Mouse (Mus musculus): ENCODE data around the gene Gpsm3.
"Not testable (repeated sequence)": the region's sequence is repeated elsewhere in the genome, so short reads cannot be mapped to it uniquely, and the experiment has no call there.

Gene Gpsm3

DNA sequence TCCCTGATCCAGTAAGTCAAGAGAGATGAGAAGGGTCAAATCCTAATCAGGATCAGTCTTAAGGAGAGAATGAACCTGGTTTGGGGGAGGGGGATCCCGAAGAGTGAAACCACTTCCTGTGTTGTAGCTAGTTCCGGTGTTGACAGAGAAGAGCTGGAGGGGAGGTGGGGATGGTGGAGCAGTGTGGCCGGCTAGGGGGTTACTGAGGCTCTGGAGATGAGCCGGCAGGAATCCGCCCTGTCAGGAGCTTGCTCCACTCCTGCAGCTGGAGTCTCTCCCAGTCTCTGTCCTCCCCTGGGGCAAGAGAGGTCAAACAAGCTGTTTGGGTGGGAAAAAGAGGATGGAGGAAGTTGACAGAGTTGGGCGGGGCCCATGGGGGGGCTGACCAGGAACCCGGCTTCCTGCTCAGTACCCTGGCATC lies at the start of gene Gpsm3:
Gene Gpsm3 (plus strand): TSS at position 126 of the 421 bp plus-strand sequence.
- DNase-seq (ENCODE audit: low spot score), result peak; percentile 41

DNA sequence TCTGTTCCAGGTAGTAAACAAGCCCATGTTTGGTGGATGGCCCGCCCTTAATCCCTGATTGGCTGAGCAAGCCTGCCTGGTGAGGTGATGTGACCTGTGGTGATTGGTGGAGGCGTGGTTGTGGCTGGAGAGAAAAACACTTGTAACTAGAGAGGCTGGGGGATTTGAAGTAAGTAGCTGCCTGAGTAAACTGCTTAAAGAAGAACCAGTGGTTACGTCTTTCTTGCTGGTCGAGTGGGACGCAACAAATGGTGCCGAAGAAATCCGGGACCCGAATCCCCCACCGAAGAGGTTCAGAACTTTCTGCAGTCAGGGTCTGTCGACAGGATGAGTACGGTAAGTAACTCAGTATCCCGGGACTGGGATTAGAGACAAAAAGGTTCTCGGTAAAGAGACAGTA lies 46.0 kb upstream of the Gpsm3 start:
- not testable (repeated sequence) for DNase-seq (ENCODE audit: low spot score)

GRCm38 (mm10) chr17:34546797-34547196 lies 42.8 kb upstream of the Gpsm3 start:
- no peak for DNase-seq (ENCODE audit: low spot score)

DNA sequence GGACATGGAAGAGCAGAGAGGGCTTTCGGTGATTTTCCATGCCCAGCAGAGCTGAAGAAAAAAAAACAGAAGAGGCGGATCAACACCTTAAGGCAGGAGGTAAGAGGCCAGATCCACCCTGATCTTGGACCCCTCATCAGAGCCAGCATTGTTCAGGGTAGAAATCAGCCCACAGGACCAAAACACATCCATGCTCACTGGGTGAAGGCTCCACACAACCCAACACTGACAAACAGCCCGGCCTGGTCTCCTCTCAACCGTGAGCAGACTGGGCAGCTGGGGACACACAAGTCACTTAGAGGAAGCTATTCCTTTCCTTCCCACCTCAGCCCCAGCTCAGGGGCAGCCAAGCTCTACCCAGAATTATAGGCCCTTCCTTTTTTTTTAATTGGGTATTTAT lies 42.0 kb upstream of the Gpsm3 start:
- DNase-seq (ENCODE audit: low spot score), result no peak

DNA sequence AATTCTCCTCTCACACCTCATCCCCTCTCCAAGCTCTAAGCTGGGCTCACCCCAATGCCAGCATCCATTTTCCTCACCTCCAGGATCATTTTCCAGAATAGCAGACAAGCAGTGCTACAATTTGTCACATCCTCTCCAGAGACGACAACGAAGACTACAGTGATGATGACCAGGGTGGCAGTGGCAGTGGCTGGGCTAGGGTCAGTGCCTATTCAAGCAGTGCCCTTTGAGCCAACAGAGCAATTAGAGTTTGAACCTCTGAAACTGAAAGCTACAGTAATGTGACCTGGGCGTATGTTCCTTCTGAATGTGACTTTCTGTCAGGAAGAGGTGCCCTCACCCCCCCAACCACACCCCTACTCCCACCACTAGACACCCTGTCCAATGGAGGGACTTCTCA lies 40.5 kb upstream of the Gpsm3 start:
- DNase-seq (ENCODE audit: low spot score), result no peak

DNA sequence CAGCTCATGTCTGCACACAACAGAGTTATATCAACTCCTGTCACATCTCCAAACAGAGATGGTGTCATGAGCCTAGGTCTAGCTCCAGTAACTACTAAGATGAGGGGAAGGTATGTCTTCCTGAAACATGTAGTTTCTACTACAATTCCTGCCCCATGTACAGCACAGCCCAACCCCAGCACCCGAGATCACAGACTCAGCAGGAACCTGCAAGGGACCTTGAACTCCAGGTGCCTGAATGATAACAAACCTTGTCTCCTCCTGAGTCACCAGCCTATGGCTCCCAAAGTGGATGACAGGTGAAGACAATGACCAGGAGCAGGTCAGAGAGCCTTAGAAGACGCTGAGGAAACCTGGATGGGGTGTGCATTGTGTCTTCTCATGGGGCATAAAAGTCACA lies 39.8 kb upstream of the Gpsm3 start:
- no peak for DNase-seq (ENCODE audit: low spot score)

- DNase-seq (ENCODE audit: low spot score), result peak; percentile 67
Observed at GRCm38 (mm10) chr17:34555483-34555882, 34.1 kb upstream of the Gpsm3 start.

DNA sequence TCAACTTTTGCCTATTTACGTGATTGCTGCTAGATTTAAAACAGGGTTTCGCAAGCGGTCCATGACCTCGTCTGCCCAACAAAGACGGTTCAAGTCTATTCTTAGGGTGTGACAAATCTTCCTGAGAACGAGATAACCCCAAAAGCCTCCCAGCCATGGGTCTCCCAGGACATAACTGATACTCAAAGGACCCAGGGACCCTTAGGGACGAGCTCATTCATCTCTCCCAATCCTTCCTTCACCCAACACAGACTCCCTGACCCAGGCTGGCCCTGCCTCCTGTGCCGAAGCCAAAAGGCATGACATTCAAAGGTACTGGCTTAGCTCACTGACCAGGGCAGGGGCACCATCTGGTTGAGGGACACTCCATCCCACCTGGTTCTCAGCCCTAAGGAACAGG lies 33.2 kb upstream of the Gpsm3 start:
- DNase-seq (ENCODE audit: low spot score), result no peak

DNA sequence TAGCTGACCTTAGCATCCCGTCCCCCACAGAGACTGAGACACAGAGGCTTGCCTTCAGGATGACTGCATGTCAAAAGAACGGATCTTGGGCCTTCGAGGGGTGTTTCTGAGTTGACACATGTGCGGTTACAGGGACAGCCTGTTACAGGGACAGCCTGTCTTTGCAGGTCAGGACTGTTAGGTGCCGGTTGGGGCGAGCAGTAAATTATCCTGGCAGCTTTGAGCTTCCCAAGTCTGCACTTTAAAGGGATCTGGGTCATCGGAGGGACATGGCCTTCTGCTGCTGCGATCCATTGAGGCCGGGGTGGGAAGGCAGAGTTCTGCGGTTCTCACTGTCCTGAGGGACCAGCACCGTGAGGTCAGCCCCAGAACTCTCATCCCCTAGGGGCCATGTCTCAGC lies 32.2 kb upstream of the Gpsm3 start:
- DNase-seq (ENCODE audit: low spot score), result no peak

DNA sequence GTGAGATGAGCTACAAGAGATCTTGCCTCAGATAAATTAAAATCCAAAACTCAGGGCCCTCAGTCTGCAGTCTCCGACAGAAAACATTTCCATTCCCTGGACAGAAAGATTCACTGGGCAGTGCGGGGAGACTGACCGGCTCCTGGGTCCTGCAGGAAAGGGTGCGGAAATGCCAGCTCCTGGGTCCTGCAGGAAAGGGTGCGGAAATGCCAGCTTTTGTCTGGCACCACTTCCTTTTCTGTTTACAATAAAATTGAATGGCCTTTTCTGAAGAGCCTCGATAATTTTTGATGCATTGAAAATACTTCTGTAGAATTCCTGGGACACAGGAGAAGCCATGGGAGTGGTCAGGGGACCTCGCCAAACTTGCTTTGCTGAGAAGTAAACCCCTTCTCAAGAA lies 30.5 kb upstream of the Gpsm3 start:
- no peak for DNase-seq (ENCODE audit: low spot score)

- no peak for DNase-seq (ENCODE audit: low spot score)
Observed at GRCm38 (mm10) chr17:34559895-34560294, 29.7 kb upstream of the Gpsm3 start.

GRCm38 (mm10) chr17:34560438-34560837 lies 29.2 kb upstream of the Gpsm3 start:
- DNase-seq (ENCODE audit: low spot score), result no peak

DNA sequence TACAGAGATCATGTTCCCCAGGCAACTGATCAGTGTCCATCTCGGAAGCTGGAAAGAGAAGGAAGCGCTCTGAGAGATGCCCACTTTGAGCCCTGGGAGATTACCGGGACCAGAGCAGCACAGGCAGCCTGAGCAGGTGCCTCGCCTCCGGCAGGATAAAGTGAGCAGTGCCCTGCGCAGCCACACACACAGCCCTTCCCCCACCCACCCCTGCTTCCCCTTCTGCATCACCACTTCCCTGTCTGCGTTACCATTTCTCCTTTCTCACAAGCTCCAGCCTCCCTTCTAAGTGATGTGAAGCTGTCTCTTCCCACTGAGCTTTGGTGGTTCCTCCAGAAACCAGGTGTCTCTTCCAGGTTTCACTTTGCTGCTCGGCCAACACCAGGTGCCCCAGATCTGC lies 28.4 kb upstream of the Gpsm3 start:
- no peak for DNase-seq (ENCODE audit: low spot score)

DNA sequence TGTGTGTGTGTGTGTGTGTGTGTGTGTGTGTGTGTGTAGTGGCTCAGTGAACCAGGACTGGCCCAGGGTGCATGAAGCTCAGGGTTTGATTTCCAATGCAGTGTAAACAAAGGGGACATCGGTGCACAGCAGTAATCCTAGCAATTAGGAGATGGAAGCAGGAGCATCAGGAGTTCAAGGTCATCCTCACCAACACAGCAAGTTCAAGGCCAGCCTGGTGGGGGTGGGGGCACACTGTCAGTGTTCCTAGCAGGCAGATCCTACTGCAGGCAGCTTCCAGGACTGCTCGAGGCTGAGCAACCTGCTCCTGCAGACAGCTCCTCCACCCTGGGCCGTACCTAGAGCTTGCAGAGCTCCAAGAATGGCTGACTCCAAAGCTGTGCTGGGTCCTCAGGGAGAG lies 27.0 kb upstream of the Gpsm3 start:
- DNase-seq (ENCODE audit: low spot score), result no peak

DNA sequence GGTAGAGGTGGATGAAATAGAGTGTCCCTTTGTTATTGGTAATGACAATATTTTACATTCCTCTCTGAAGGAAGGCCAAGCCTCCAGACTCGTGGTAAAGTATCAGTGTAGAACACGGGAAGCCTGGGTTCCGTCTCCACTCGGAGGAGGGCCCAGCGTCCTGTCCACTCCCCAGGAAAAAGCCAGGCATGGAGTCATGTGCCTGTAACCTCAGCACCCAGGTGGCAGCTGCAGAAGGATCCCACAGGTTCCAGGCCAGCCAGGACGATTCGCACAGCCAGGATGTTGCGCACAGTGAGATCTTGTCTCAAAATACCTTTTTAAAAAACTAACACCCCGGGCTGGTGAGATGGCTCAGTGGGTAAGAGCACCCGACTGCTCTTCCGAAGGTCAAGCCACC lies 26.3 kb upstream of the Gpsm3 start:
- no peak for DNase-seq (ENCODE audit: low spot score)

DNA sequence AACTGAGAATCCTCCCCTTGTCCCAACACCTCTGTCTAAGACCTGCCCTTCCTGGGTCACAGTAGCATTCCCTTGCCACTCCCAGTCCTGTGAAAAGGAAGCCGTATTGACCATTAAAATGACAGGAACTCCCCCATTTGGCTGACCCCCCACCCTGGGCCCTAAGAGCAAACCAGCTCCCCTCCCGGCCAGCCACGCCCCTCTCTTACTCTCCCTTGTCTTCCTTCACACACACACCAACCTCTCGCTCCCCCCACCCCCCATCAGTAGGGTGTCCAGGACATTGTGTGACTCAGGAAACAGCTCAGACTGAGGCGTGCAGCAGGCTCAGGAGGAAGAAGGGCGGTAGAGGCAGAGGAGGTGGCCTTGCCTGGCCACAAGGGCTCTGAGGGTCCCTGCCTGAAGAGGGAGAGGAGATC lies 25.6 kb upstream of the Gpsm3 start, which contains the start of gene Notch4:
Gene Notch4 (plus strand): TSS at position 266 of the 419 bp plus-strand sequence.
- no peak for DNase-seq (ENCODE audit: low spot score)

GRCm38 (mm10) chr17:34564796-34565195 lies 24.8 kb upstream of the Gpsm3 start:
- no peak for DNase-seq (ENCODE audit: low spot score)

- DNase-seq (ENCODE audit: low spot score), result no peak
Observed at GRCm38 (mm10) chr17:34567311-34567710, 22.3 kb upstream of the Gpsm3 start.

- no peak for DNase-seq (ENCODE audit: low spot score)
Observed at GRCm38 (mm10) chr17:34568421-34568820, 21.2 kb upstream of the Gpsm3 start.

- DNase-seq (ENCODE audit: low spot score), result no peak
Observed at GRCm38 (mm10) chr17:34569919-34570318, 19.7 kb upstream of the Gpsm3 start.

DNA sequence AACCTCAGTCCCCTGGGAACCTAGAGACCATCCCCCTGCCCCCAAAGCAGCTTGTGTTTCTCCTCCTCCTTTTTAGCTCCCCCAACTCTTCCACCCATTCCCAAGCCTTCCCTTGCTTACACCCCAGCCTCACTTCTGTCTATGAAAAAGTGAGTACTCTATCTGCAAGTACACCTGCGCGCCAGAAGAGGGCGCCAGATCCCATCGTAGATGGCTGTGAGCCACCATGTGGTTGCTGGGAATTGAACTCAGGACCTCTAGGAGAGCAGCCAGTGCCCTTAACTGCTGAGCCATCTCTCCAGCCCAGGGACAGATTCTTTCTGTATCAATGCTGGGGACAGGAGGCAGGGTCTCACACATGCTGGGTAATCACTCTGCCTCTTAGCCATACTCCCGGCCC lies 17.7 kb upstream of the Gpsm3 start:
- no peak for DNase-seq (ENCODE audit: low spot score)

DNA sequence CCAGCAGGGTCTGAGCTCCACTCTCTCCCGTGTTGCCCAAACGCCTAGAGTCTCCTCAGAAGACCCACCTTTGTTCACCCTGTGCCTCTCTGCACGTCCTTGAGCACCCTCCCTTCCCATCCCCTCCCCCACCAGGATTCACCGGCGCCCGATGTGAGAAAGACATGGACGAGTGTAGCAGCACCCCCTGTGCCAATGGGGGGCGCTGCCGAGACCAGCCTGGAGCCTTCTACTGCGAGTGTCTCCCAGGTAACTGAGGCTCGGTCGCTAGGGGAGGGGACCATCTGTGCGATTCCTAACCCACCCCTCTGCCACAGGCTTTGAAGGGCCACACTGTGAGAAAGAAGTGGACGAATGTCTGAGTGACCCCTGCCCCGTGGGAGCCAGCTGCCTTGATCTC lies 17.2 kb upstream of the Gpsm3 start:
- DNase-seq (ENCODE audit: low spot score), result no peak

DNA sequence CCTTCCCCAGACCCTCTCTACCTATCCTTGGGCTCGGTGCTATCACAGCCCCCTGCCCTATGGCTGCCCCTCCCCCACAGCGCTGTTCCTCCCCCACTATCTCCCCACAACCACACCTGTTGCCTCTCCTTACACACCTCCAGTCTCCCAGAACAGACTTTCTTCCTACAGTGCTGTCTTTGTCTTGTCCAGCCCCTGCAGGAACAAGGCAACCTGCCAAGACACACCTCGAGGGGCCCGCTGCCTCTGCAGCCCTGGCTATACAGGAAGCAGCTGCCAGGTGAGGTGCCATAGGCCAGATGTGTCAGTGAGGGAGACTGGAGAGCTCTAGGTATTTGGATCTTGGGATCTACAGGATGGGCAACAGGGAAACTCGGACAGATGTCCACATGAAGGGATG lies 13.0 kb upstream of the Gpsm3 start:
- DNase-seq (ENCODE audit: low spot score), result no peak

DNA sequence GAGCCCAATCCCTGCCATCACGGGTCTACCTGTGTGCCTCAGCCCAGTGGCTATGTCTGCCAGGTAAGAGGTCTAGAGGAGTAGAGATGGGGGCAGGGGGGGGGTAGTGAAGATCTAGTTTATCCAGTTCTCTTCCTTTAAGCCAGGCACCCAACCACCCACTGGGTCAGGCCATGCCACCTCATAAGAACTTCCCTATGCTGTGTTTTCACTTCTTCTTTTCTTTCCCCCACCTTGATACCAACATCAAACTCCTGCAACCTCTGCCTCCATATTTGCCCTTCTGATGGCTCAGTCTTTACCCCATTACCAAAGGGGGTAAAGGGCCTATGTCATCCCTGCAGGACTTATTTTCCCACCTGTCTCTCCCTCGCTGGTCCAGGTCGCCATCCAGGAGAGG lies 11.5 kb upstream of the Gpsm3 start:
- no peak for DNase-seq (ENCODE audit: low spot score)

- no peak for DNase-seq (ENCODE audit: low spot score)
Observed at GRCm38 (mm10) chr17:34582528-34582927, 7.1 kb upstream of the Gpsm3 start.

Measured in MN1 (cell line).